Mouse (Mus musculus) bone marrow, adult 2 months (tissue): ENCODE results near the gene Wwc2. TPM values are rescaled to one million over a fixed set of nuclear protein-coding genes. Genes with fewer than 3 reads are reported as not detected.

Experiments used
- H3K27ac ChIP-seq: fragments of 200-500 bp; 2 replicates; pipeline ENCODE4 v1.5.1; 2012; ENCODE audit warnings: low read depth, mild to moderate bottlenecking, control low read depth, inconsistent platforms, low read length; ENCODE audit not compliant: control insufficient read depth, poor library complexity, insufficient read depth
- H3K4me1 ChIP-seq: fragments of 200-500 bp; 2 replicates; pipeline ENCODE4 v1.6.1; 2011; ENCODE audit warnings: low read length; ENCODE audit not compliant: control insufficient read depth, insufficient read depth
- H3K4me3 ChIP-seq: fragments of 200-500 bp; replicated peaks from 2 replicates; pipeline ENCODE3; 2011; ENCODE audit warnings: mild to moderate bottlenecking, low read depth, low read length, control low read depth; ENCODE audit not compliant: control insufficient read depth
- CTCF ChIP-seq: fragments of 200-500 bp; IDR thresholded peaks from 2 replicates; pipeline ENCODE4 v1.5.1; 2011; ENCODE audit warnings: low read length, control low read depth; ENCODE audit not compliant: control insufficient read depth, insufficient read depth
- POLR2A ChIP-seq: fragments of 200-500 bp; IDR thresholded peaks from 2 replicates; pipeline ENCODE4 v1.6.1; 2011; ENCODE audit warnings: low read depth, mild to moderate bottlenecking, control low read depth, low read length, borderline replicate concordance; ENCODE audit not compliant: control insufficient read depth
- WGBS: fragments of 180-500 bp; shearing (Covaris S2); methylation state at CpG from one replicate; pipeline ENCODE4 v1.1.7; 2018; 5-methylcytosine and 5-hydroxymethylcytosine counted together
- polyA plus RNA-seq: library from polyadenylated mRNA; stranded (reverse); fragments of >200 nt; gene quantifications from 2 replicates; pipeline ENCODE4 v1.2.4, GENCODE M21; 2011; ENCODE audit warnings: low replicate concordance; ENCODE audit not compliant: missing spikeins, insufficient read depth, insufficient read length

Gene Wwc2
- polyA plus RNA-seq, 1 experiment = 2.3 TPM

DNA sequence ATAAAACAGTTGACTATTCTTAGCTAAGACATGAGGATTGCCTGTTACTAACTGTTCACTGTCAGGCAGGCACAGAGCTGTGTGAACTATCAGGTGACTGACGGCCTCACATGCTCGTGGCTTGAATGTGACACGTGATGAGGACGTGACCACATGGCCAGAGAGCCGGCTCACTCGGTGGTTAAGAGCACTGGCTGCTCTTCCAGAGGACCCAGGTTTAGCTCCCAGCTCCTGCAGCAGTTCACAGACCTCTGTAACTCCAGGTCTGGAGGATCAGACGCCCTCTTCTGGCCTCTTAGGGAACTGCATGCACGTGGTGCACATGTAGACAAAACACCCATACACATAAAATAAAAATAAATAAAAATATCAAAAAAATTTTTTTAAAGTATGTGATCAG lies 140.9 kb downstream of the Wwc2 start:
- TF ChIP-seq POLR2A (no peak), CTCF (peak; percentile 36; the same call in 1 of the 2 replicates)
- WGBS = 76% methylated on average over 8 of the region's 8 CpGs

DNA sequence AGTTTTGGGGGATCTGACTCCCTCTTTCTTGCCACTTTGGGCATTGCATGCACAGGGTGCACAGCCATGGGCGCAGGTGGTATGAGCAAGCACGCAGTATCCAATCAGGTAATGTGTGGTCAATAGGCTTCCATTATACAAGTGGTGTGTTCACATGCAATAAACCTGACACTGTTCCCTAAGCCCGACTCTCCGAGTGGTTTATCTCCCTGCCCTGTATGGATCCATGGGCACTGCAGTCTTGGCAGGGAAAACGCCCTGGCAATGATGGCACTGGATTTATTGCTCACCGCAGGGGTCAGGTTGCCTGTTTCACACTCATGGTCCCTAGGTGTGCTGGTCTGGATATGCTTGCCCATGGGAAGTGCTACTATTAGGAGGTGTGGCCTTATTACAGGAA lies 142.8 kb downstream of the Wwc2 start:
- 95% methylated on average over 6 of the region's 6 CpGs for WGBS
- TF ChIP-seq POLR2A = no peak
- no peak for TF ChIP-seq CTCF
- H3K27ac ChIP-seq = no peak overlapping the region
- H3K4me3 ChIP-seq = no peak overlapping the region
- no peaks in the 10 kb centered on the region; the same call in 1 of the 2 replicates for H3K4me1 ChIP-seq

More for the DNA sequence above, 140.9 kb downstream of the Wwc2 start:
- Histone ChIP-seq H3K27ac (no peak overlapping the region), H3K4me1 (no peaks in the 10 kb centered on the region; the same call in 1 of the 2 replicates), H3K4me3 (no peak overlapping the region)

DNA sequence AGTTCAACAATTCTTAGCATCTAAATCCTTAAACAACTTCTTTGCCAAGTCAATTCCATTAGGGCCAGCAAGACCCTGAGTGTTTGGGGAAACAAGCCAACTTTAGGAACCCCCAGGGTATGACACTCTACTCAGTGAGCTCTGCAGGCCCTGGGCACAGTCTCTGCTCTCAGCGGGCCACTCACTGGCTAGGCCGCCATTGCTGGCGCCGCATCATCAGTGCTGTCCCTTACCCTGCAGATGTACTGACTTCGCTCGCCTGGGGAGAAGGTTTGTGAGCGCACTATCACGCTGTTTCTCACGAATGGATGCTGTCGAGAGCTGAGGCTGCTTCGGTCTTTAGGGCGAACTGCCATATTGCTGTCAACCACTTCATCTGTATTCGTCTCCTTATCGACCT lies 143.6 kb downstream of the Wwc2 start:
- TF ChIP-seq POLR2A (no peak), CTCF (no peak)
- Histone ChIP-seq H3K4me1 (no peaks in the 10 kb centered on the region; the same call in 1 of the 2 replicates), H3K27ac (no peak overlapping the region), H3K4me3 (no peak overlapping the region)
- 88% methylated on average over 14 of the region's 14 CpGs for WGBS

- TF ChIP-seq CTCF (no peak), POLR2A (no peak)
- 88% methylated on average over 13 of the region's 13 CpGs for WGBS
- Histone ChIP-seq H3K4me1 (no peaks in the 10 kb centered on the region; the same call in 1 of the 2 replicates), H3K4me3 (no peak overlapping the region), H3K27ac (no peak overlapping the region)
These were observed 144.8 kb downstream of the Wwc2 start for GRCm38 (mm10) chr8:47845956-47846355.

GRCm38 (mm10) chr8:47843651-47844050 lies 147.1 kb downstream of the Wwc2 start:
- no peak overlapping the region for H3K27ac ChIP-seq
- WGBS = 88% methylated on average over 10 of the region's 10 CpGs
- TF ChIP-seq CTCF (no peak), POLR2A (no peak)

DNA sequence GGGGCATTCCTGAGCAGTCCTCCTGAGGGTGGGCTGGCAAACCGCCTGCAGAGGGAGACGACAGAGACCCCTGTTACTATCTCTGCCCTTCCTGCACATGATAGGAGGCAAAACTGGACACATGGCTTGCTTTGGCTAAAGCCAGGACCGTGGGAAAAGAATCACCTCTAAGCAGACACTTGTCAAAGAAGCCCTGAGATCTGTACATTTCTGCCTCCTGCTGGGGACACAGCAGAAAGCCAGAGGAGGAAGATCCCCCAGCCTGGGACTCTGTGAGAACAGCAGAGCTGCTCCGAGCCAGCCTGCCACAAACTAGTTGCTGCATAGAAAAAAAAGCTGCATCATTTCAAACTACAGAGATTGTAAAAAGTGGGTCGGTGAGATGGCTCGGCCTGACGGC lies 147.7 kb downstream of the Wwc2 start:
- Histone ChIP-seq H3K27ac (no peak overlapping the region), H3K4me1 (no peaks in the 10 kb centered on the region), H3K4me3 (no peak overlapping the region)
- TF ChIP-seq POLR2A = no peak
- TF ChIP-seq CTCF = no peak
- 85% methylated on average over 7 of the region's 7 CpGs for WGBS

More at GRCm38 (mm10) chr8:47843651-47844050, 147.1 kb downstream of the Wwc2 start:
- no peak overlapping the region for H3K4me3 ChIP-seq
- H3K4me1 ChIP-seq = no peaks in the 10 kb centered on the region

GRCm38 (mm10) chr8:47833944-47834343 lies 156.8 kb downstream of the Wwc2 start:
- Histone ChIP-seq H3K4me3 (no peak overlapping the region), H3K27ac (no peak overlapping the region), H3K4me1 (no peaks in the 10 kb centered on the region)
- WGBS = 44% methylated on average over 1 of the region's 1 CpGs
- no peak for TF ChIP-seq CTCF
- no peak for TF ChIP-seq POLR2A

- no peak overlapping the region for H3K4me3 ChIP-seq
- no peak overlapping the region for H3K27ac ChIP-seq
- no peaks in the 10 kb centered on the region for H3K4me1 ChIP-seq
- no peak for TF ChIP-seq CTCF
- WGBS = 69% methylated on average over 6 of the region's 6 CpGs
These were observed 158.1 kb downstream of the Wwc2 start for GRCm38 (mm10) chr8:47832616-47833015.

DNA sequence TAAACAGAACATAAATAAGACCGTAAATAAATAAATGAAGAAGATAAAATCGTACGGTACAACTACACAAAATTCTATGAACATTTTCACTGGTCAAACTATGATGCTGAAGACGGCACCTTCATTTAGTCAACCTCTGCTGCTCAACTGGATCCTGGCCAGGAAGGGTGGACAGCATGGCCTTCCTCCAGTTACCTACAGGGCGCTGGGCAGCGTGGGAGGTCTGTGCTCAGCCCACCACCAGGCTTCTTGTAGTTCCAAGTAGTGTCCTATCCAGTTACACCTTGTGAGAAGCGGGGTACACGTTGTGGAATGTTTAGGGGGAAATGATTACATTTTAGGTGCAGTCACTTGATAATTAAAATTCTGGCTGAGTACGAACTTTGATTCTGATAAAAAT lies 163.8 kb downstream of the Wwc2 start:
- Histone ChIP-seq H3K27ac (no peak overlapping the region), H3K4me3 (no peak overlapping the region), H3K4me1 (no peaks in the 10 kb centered on the region)
- TF ChIP-seq POLR2A (no peak), CTCF (no peak)
- WGBS = 87% methylated on average over 9 of the region's 9 CpGs
